Mouse (Mus musculus): ENCODE measurements around the gene Acsl5. TPM values are rescaled to one million over a fixed set of nuclear protein-coding genes. Genes with fewer than 3 reads are reported as not detected.

Acsl5 gene
- polyA plus RNA-seq, 1 experiment, result 30.2 TPM

DNA sequence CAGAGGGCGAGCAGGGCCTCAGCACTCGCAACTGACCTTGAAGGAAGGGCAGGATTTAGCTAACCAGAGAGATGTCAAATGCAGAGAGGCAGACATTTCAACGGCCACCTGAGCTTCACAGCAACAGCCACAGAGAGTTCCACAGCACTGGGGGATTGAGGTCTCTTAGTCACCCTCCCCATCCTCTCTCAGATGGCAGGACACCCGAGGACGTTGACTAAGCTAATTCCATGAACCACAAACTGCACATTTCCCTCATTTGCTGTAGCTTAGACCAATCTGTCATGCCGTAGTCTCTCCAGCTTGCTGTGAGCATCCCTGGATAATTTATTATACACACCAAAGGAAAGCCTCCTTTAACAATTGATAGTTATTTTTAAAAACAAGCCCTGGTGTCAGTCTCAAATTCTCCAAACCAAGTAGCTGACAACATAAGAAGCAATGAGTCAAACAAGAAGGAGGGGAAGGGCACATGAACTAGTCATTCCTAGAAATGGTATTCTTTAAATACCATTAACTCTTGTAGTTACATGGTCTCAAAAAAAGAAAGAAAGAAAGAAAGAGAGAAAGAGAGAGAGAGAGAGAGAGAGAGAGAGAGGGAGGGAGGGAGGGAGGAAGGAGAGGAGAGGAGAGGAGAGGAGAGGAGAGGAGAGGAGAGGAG lies 11.8 kb upstream of the Acsl5 start:
- H3K79me2 ChIP-seq (ENCODE audit: control insufficient read depth, insufficient read depth), result no peaks in the 10 kb centered on the region
- no peak overlapping the region for H3K4me3 ChIP-seq (ENCODE audit: insufficient read depth, poor library complexity, severe bottlenecking)
- H3K27me3 ChIP-seq (ENCODE audit: control insufficient read depth, insufficient read depth, insufficient read length), result no peaks in the 10 kb centered on the region
- no peaks in the 10 kb centered on the region for H3K36me3 ChIP-seq (ENCODE audit: control insufficient read depth, insufficient read depth)
- no peaks in the 10 kb centered on the region for H3K79me3 ChIP-seq (ENCODE audit: low read depth)
- TF ChIP-seq MYOD1 (IDR thresholded peaks at IDR 0.05; ENCODE audit: control insufficient read depth, insufficient read length, low read depth), result peak; percentile 35
- TF ChIP-seq MYOG (IDR thresholded peaks at IDR 0.05; ENCODE audit: control insufficient read depth, extremely low read depth, insufficient read length), result no peak
- no peak for TF ChIP-seq CTCF (IDR thresholded peaks at IDR 0.05; ENCODE audit: control insufficient read depth, insufficient read depth, insufficient read length)
- TF ChIP-seq MAX (IDR thresholded peaks at IDR 0.05), result no peak
- H3ac ChIP-seq (ENCODE audit: control insufficient read depth, insufficient read length, low read depth), result peak overlapping the region; percentile 30

DNA sequence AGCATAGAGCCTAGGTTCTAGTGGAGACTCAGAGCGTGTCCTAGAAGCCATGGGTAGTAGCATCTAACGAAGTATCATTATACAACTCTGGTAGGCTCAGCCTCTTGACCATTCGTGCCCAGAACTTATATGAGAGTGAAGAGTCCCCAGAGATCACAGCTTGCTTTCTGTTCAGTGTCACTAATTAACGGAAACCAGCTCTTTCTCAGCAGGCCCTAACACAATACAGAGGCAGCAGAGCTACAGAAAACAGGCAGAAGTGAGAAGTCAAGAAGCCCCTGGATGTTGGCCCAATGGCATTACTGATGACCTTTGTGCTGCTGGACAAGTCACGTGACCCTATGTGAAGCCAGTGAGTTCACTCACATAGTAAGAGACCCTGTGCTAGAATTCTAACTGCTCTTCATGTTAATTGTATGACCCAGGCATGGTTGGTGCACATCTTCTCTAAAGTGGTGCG lies 10.5 kb upstream of the Acsl5 start, which contains the start of gene Gucy2g:
Gene Gucy2g, minus strand, starts transcription at position 51 of the 460 bp plus-strand sequence.
- Histone ChIP-seq H3K36me3 (ENCODE audit: control insufficient read depth, insufficient read depth) (no peaks in the 10 kb centered on the region), H3K27me3 (ENCODE audit: control insufficient read depth, insufficient read depth, insufficient read length) (no peaks in the 10 kb centered on the region), H3K79me3 (ENCODE audit: low read depth) (no peaks in the 10 kb centered on the region), H3K79me2 (ENCODE audit: control insufficient read depth, insufficient read depth) (no peaks in the 10 kb centered on the region), H3ac (ENCODE audit: control insufficient read depth, insufficient read length, low read depth) (no peak within 1 kb of the TSS), H3K4me3 (ENCODE audit: insufficient read depth, poor library complexity, severe bottlenecking) (no peak within 1 kb of the TSS)
- TF ChIP-seq MYOG (IDR thresholded peaks at IDR 0.05; ENCODE audit: control insufficient read depth, extremely low read depth, insufficient read length), result no peak
- no peak for TF ChIP-seq CTCF (IDR thresholded peaks at IDR 0.05; ENCODE audit: control insufficient read depth, insufficient read depth, insufficient read length)
- TF ChIP-seq MYOD1 (IDR thresholded peaks at IDR 0.05; ENCODE audit: control insufficient read depth, insufficient read length, low read depth), result no peak
- no peak for TF ChIP-seq USF1 (IDR thresholded peaks at IDR 0.05; ENCODE audit: low read depth)
- no peak for TF ChIP-seq MAX (IDR thresholded peaks at IDR 0.05)
- TF ChIP-seq CEBPB (IDR thresholded peaks at IDR 0.05; ENCODE audit: low read depth), result no peak
- no peak for TF ChIP-seq FOSL1 (IDR thresholded peaks at IDR 0.05; ENCODE audit: insufficient read depth, low read length, poor library complexity, severe bottlenecking)

DNA sequence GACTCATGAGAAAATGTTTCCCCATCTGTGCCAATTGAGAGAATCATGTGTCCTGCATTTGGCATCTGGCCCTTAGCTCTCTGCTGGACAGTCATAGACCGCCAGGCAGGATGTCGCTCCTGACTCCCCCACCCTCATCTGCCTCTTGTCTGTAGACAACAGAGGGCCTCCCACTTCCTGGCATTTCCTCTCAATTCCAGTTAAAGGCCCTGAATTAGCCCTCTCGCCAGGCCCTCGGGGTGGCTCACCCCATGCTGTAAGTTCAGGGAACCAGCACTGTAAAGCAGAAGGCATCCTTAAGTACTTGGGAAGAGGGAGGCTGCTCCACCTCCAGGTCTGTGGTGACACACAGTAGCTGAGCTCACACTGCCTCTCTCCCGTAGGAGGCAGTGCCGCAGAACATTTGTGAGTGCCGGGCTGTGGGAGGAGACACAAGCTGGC lies 6.9 kb upstream of the Acsl5 start:
- Histone ChIP-seq H3K79me3 (ENCODE audit: low read depth) (no peaks in the 10 kb centered on the region), H3K79me2 (ENCODE audit: control insufficient read depth, insufficient read depth) (no peaks in the 10 kb centered on the region), H3K36me3 (ENCODE audit: control insufficient read depth, insufficient read depth) (no peaks in the 10 kb centered on the region), H3K4me3 (ENCODE audit: insufficient read depth, poor library complexity, severe bottlenecking) (no peak overlapping the region), H3ac (ENCODE audit: control insufficient read depth, insufficient read length, low read depth) (no peak overlapping the region), H3K27me3 (ENCODE audit: control insufficient read depth, insufficient read depth, insufficient read length) (no peaks in the 10 kb centered on the region)
- no peak for TF ChIP-seq MAX (IDR thresholded peaks at IDR 0.05)
- TF ChIP-seq CTCF (IDR thresholded peaks at IDR 0.05; ENCODE audit: control insufficient read depth, insufficient read depth, insufficient read length), result peak; percentile 30
- TF ChIP-seq MYOG (IDR thresholded peaks at IDR 0.05; ENCODE audit: control insufficient read depth, extremely low read depth, insufficient read length), result no peak
- no peak for TF ChIP-seq FOSL1 (IDR thresholded peaks at IDR 0.05; ENCODE audit: insufficient read depth, low read length, poor library complexity, severe bottlenecking)
- peak; percentile 39 for TF ChIP-seq MYOD1 (IDR thresholded peaks at IDR 0.05; ENCODE audit: control insufficient read depth, insufficient read length, low read depth)
- peak; percentile 64 for TF ChIP-seq USF1 (IDR thresholded peaks at IDR 0.05; ENCODE audit: low read depth)
- no peak for TF ChIP-seq CEBPB (IDR thresholded peaks at IDR 0.05; ENCODE audit: low read depth)

DNA sequence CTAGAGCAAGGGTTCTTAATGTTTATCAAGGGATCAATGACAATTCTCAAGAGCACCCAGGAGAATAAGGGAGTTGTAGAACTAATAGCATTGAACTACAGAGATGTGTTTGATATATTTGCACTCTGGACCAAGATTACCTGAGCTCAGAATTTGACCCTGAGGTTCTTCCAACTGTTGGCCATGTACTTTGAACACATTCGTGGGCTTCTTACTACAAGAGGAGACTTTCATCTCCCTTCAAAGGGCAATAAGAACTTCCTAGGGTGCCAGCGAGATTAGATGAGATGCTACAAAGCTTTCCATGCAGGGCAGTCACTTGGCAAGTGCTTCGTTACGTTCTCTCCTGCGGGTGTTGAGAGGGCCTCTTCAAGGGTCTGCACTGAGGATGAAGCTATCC lies 4.2 kb upstream of the Acsl5 start:
- Histone ChIP-seq H3ac (ENCODE audit: control insufficient read depth, insufficient read length, low read depth) (no peak overlapping the region), H3K27me3 (ENCODE audit: control insufficient read depth, insufficient read depth, insufficient read length) (no peaks in the 10 kb centered on the region), H3K36me3 (ENCODE audit: control insufficient read depth, insufficient read depth) (no peaks in the 10 kb centered on the region), H3K4me3 (ENCODE audit: insufficient read depth, poor library complexity, severe bottlenecking) (no peak overlapping the region), H3K79me2 (ENCODE audit: control insufficient read depth, insufficient read depth) (no peaks in the 10 kb centered on the region), H3K79me3 (ENCODE audit: low read depth) (no peaks in the 10 kb centered on the region)
- TF ChIP-seq MYOG (IDR thresholded peaks at IDR 0.05; ENCODE audit: control insufficient read depth, extremely low read depth, insufficient read length) (no peak), FOSL1 (IDR thresholded peaks at IDR 0.05; ENCODE audit: insufficient read depth, low read length, poor library complexity, severe bottlenecking) (no peak), MYOD1 (IDR thresholded peaks at IDR 0.05; ENCODE audit: control insufficient read depth, insufficient read length, low read depth) (no peak), USF1 (IDR thresholded peaks at IDR 0.05; ENCODE audit: low read depth) (no peak), MAX (IDR thresholded peaks at IDR 0.05) (no peak), CEBPB (IDR thresholded peaks at IDR 0.05; ENCODE audit: low read depth) (no peak), CTCF (IDR thresholded peaks at IDR 0.05; ENCODE audit: control insufficient read depth, insufficient read depth, insufficient read length) (no peak)

DNA sequence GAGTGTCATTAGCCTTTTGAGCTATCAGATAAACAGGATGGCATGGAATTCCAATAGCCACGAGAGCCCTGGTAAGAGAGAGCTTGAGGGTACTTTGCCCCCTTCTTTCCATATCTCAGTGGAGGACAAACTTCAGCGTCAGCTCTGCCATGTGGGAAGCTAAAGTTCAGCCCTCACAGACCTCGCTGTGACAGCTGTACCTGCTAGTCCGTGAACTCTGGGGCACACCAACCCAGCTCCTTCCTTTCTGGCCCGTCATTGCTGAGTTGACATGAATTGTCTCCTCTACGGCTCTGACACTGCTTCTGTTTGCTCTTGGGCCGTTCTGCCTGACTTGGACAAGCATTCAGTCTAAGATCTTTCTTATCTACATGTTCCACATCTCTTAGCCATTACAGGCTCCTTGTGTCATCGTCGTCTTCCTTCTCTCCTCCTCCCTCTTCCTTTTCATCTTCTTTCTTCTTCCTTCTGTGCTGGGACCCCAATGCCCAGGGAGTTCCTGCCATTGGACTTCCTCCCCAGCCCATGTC lies 3.7 kb upstream of the Acsl5 start:
- Histone ChIP-seq H3K79me2 (ENCODE audit: control insufficient read depth, insufficient read depth) (no peaks in the 10 kb centered on the region), H3K79me3 (ENCODE audit: low read depth) (no peaks in the 10 kb centered on the region), H3ac (ENCODE audit: control insufficient read depth, insufficient read length, low read depth) (no peak overlapping the region), H3K4me3 (ENCODE audit: insufficient read depth, poor library complexity, severe bottlenecking) (no peak overlapping the region), H3K36me3 (ENCODE audit: control insufficient read depth, insufficient read depth) (no peaks in the 10 kb centered on the region), H3K27me3 (ENCODE audit: control insufficient read depth, insufficient read depth, insufficient read length) (no peaks in the 10 kb centered on the region)
- TF ChIP-seq MAX (IDR thresholded peaks at IDR 0.05), result no peak
- TF ChIP-seq FOSL1 (IDR thresholded peaks at IDR 0.05; ENCODE audit: insufficient read depth, low read length, poor library complexity, severe bottlenecking), result no peak
- no peak for TF ChIP-seq MYOG (IDR thresholded peaks at IDR 0.05; ENCODE audit: control insufficient read depth, extremely low read depth, insufficient read length)
- TF ChIP-seq CEBPB (IDR thresholded peaks at IDR 0.05; ENCODE audit: low read depth), result no peak
- TF ChIP-seq USF1 (IDR thresholded peaks at IDR 0.05; ENCODE audit: low read depth), result no peak
